Mouse (Mus musculus) embryo, embryonic 11 days (tissue): ENCODE data around the gene Pik3r6.

Experiments used
- DNase-seq: peaks from one replicate; pipeline ENCODE4 v3.0.0-alpha.2; 2015

Pik3r6 gene

GRCm38 (mm10) chr11:68488256-68488824 lies 14.5 kb upstream of the Pik3r6 start:
- DNase-seq: no peak

DNA sequence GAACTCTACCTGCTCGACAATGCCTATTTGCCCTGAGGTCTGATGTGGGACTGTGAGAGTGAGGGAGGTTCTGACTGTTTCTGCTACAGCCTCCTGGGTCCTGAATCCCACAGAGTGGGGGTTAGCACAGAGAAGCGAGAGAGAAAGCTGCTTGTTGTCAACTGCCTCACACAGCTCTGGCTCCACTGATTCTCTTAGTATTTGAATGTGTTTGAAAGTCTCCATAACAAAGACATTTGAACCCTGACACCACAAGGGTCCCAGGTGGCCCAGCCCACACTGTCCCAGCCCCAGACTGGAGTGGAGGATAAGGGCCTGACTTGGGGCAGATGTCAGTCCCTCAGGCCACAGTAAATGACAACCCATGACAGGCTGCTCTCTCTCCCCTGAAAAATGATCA lies 13.6 kb upstream of the Pik3r6 start:
- no peak for DNase-seq

DNA sequence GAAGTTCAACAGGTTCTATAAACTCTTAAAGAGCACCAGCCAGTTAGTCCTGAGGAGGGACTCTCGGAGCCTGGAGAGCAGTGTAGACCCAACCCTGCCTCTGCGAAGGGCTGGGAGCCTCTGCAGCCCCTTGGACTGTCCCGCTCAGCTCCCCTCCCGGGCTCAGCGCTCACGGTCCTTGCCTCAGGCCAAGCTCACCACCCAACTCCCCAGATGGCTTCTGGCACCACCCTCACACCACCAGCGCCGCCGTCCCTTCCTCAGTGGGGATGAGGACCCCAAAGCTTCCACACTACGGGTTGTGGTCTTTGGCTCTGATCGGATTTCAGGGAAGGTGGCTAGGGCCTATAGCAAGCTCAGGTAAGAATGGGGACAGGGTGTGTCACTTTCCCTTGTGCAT lies 10.2 kb upstream of the Pik3r6 start:
- DNase-seq: no peak

GRCm38 (mm10) chr11:68493760-68494159 lies 9.1 kb upstream of the Pik3r6 start:
- no peak for DNase-seq

- DNase-seq: no peak
These were observed 5.7 kb upstream of the Pik3r6 start for GRCm38 (mm10) chr11:68497081-68497480.

GRCm38 (mm10) chr11:68498517-68498916 lies 4.3 kb upstream of the Pik3r6 start:
- no peak for DNase-seq

DNA sequence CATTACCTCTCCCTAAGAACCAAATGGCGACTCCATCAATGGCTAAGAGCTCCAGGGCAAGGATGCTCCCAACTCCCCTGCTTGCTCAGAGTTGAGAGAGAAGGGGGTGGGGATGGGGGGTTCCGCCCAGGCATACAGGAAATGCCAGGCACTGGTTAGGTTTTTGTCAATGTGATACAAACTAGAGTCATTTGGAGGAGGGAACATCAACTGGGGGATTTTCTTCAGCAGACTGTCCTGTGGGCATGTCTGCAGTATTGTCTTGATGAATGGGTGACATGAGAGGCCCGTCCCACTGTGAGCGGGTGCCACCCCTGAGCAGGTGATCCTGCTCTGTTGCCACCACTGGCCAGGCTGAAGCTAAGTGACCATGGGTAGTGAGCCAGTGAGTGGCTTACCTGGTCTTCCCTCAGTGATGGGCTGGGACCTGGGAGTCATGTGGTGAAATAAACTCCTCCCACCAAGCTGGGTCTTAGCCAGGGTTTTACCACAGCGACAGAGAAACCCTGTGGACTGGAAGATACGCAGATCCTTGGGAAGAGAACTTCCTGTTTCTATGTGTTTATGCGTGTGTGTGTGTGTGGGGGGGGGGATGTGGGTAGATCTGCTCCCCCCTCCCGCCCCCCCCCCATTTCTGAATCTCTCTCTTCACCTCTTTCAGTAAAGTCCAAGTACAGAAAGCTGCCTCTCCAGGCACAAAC lies 3.7 kb upstream of the Pik3r6 start:
- DNase-seq: no peak

GRCm38 (mm10) chr11:68500949-68501350 lies 1.9 kb upstream of the Pik3r6 start:
- DNase-seq: no peak

DNA sequence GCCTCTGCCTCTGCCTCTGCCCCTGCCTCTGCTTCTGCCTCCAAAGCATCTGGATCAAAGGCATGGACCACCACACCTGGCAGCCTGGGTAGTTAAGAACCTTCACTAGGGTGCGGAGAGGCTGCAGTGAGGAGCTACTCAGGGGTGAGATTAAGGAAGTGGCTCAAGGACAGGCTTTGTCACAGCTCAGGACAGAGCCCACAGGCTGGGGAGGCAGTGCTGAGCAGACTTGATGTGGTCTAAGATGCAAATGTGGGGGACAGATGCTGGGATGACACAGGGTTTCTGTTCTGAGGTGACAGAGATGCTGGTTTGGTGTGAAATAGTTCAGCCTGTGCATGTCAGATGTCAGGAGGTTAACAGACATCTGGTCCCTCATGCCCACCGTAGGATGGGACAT lies 411 bp upstream of the Pik3r6 start:
- DNase-seq: no peak

- DNase-seq: no peak
These were observed 2.1 kb downstream of the Pik3r6 start for GRCm38 (mm10) chr11:68504913-68505312.

DNA sequence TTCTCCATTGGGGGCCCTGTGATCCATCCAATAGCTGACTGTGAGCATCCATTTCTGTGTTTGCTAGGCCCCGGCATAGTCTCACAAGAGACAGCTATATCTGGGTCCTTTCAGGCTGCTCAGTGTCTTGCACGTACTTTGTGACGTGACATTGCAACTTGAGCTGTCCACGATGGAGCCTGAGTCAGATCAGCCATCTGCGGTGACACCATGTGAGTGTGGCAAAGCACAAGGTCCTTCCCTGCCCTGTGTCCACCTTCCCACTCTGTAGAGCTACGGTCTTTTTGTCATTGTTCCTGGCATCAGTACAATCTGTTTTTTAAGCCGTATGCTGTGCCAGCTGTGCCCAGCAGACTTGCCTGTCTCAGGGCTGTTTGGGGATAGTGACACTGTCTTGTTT lies 4.4 kb downstream of the Pik3r6 start:
- no peak for DNase-seq

DNA sequence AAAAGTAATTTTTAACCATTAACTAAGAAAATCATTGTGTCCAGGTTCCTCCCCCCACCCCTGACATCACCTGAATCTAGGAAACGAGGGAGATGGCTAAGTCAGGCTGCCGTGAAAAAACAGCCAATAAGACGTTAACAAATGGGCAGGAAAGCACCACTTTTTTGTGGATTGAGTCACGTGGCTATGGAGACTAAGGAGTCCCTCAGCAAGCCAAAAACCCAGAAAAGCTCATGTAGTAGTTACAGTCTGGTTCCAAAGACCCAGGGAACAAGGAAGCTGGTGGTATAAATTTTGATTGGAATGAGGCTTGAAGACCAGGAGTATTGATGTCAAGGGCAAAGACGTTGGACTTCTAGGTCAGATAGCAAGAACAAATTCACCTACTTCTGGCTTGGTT lies 5.8 kb downstream of the Pik3r6 start:
- DNase-seq: no peak

GRCm38 (mm10) chr11:68509194-68509593 lies 6.4 kb downstream of the Pik3r6 start:
- DNase-seq: no peak

DNA sequence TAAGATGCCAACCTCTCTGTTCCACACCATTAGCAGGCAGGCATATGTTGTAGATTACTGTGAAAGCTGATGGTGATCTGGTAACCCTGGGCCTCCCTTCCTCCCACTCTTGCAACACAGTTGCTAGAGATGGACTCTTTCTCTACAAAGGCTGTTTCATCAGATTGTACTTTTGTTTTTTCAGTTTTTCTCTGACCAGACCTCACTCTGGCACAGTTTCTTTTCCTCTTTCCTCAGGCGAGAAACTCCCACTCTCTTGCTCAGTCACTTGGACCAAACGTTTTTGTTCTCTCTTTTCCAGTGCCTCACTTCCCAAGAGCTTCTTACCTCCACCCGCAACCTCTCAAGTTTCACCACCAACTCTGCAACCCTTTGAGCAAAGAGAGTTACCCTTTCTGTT lies 11.2 kb downstream of the Pik3r6 start:
- DNase-seq: no peak

GRCm38 (mm10) chr11:68519362-68519761 lies 16.5 kb downstream of the Pik3r6 start:
- no peak for DNase-seq

GRCm38 (mm10) chr11:68519815-68520214 lies 17.0 kb downstream of the Pik3r6 start:
- DNase-seq: no peak

DNA sequence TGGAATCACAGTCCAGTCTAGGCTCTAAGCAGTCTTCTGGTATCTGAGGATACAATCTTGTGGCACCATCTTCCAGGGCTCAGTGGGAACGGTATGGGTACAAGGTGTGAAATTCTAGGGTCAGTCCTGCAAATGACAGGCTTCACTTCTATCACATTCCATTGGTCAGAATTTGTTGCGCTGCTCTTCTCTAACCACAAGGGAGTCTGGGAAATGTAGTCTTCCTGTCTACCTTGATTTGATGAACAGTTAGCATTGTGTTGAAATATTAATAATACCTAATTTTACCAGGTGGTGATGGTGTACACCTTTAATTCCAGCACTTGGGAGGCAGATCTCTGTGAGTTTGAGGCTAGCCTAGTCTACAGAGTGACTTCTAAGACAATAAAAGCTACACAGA lies 17.6 kb downstream of the Pik3r6 start:
- no peak for DNase-seq

DNA sequence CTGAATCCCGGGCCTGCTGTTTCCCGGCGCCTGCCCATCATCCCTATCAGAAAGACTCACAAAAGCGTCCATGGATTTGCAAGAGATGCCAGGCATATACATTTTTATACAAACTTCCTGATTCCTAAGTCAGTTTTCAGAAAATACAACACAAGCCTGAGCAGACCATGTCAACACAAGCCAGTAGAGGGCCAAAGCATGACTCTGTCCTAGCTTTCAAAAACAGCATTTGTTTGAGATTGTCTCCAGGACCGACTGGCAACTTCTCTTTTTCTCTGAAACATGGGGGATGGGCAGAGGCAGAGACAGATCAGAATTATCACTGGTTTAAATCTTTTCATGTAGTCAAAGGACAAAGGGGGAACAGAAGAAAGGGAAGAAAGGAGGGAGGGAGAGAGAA lies 18.5 kb downstream of the Pik3r6 start:
- no peak for DNase-seq

DNA sequence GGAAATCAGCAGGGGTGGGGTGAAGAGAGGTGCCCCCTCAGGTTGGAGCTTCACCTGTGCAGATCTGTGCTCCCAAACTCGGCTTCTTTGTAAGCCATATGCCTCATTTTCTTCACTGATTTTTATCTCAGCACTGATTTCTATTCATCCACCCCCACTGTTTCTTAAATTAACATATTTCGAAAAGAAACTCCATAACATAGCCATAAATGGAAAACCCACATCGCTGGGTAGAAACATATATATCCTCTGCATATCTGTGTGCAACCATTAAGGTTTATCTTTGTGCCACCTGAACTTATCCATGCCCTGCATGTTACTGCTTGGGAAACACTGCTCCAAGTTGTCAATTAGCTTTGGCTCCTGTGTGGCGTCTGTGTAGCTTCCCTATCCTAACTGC lies 23.6 kb downstream of the Pik3r6 start:
- no peak for DNase-seq

- DNase-seq: peak; percentile 60
These were observed 28.4 kb downstream of the Pik3r6 start for GRCm38 (mm10) chr11:68531066-68531806.

GRCm38 (mm10) chr11:68531941-68532535 lies 29.2 kb downstream of the Pik3r6 start:
- DNase-seq: no peak

GRCm38 (mm10) chr11:68532773-68533172 lies 30.0 kb downstream of the Pik3r6 start:
- DNase-seq: no peak

- no peak for DNase-seq
These were observed 31.2 kb downstream of the Pik3r6 start for GRCm38 (mm10) chr11:68533971-68534475.

GRCm38 (mm10) chr11:68536026-68536425 lies 33.2 kb downstream of the Pik3r6 start:
- no peak for DNase-seq
